Mouse (Mus musculus) stomach, embryonic 14.5 days (tissue): ENCODE measurements around the gene Urb2. TPM values are rescaled to one million over a fixed set of nuclear protein-coding genes. Genes with fewer than 3 reads are reported as not detected.
A peak's percentile ranks its signal among the peaks of the same experiment; 100 is the strongest.

Experiments
- ATAC-seq: fragments of 200-750 bp; cut with Nextera tagmentation; 2 replicates; pipeline ENCODE4 v1.8.0; 2017; ENCODE audit warnings: low read depth, moderate TSS enrichment; ENCODE audit not compliant: insufficient number of reproducible peaks, insufficient read depth, low FRiP score
- H3K27ac ChIP-seq: fragments of 300-500 bp; sonication (generic); 2 replicates; pipeline ENCODE4 v1.5.1; 2014; ENCODE audit warnings: mild to moderate bottlenecking, low read length, moderate library complexity, mixed read lengths
- H3K27me3 ChIP-seq: fragments of 300-500 bp; sonication (generic); 2 replicates; pipeline ENCODE4 v1.6.1; 2014; ENCODE audit warnings: low read length, control low read depth, mixed read lengths; ENCODE audit not compliant: control insufficient read depth, insufficient read depth
- H3K36me3 ChIP-seq: fragments of 300-500 bp; sonication (generic); 2 replicates; pipeline ENCODE4 v1.6.1; 2014; ENCODE audit warnings: mild to moderate bottlenecking, control low read depth, low read length, moderate library complexity, mixed read lengths; ENCODE audit not compliant: control insufficient read depth, insufficient read depth
- H3K4me1 ChIP-seq: fragments of 300-500 bp; sonication (generic); 2 replicates; pipeline ENCODE4 v1.6.1; 2014; ENCODE audit warnings: low read length, control low read depth, mixed read lengths; ENCODE audit not compliant: control insufficient read depth, insufficient read depth
- H3K4me2 ChIP-seq: fragments of 300-500 bp; sonication (generic); replicated peaks from 2 replicates; pipeline ENCODE4 v1.6.1; 2014; ENCODE audit warnings: low read depth, low read length, control low read depth
- H3K4me3 ChIP-seq: fragments of 300-500 bp; sonication (generic); 2 replicates; pipeline ENCODE4 v1.5.1; 2014; ENCODE audit warnings: low read depth, low read length, control low read depth
- H3K9ac ChIP-seq: fragments of 300-500 bp; sonication (generic); replicated peaks from 2 replicates; pipeline ENCODE4 v1.6.1; 2014; ENCODE audit warnings: low read depth, mild to moderate bottlenecking, control low read depth, low read length, moderate library complexity, mixed read lengths
- H3K9me3 ChIP-seq: fragments of 300-500 bp; sonication (generic); 2 replicates; pipeline ENCODE4 v1.6.1; 2016; ENCODE audit warnings: low read depth, low read length, control low read depth; ENCODE audit not compliant: control insufficient read depth
- WGBS: fragments of 180-500 bp; shearing (Covaris S2); extraction: QIAGEN DNeasy Blood & Tissue Kit; methylation state at CpG from one replicate; pipeline ENCODE4 v1.1.7; 2014; 5-methylcytosine and 5-hydroxymethylcytosine counted together
- polyA plus RNA-seq: library from polyadenylated mRNA; unstranded; fragments of >200 nt; fragmentation: Nextera tagmentation; extraction: Ambion mirVana; gene quantifications from 2 replicates; pipeline ENCODE4 v1.2.1, GENCODE M21; 2014

Urb2 gene
- 7.3 and 8.0 TPM in 2 replicates for polyA plus RNA-seq

- Histone ChIP-seq H3K9ac (peak within 1 kb of the TSS; percentile 87), H3K27me3 (no peaks in the 10 kb centered on the region), H3K4me3 (peak within 1 kb of the TSS; percentile 86), H3K4me2 (peak within 1 kb of the TSS; percentile 79), H3K36me3 (peaks cover 4% of the 10 kb centered on the region), H3K9me3 (no peaks in the 10 kb centered on the region), H3K4me1 (peaks cover 19% of the 10 kb centered on the region), H3K27ac (peak within 1 kb of the TSS; percentile 88)
- peak; percentile 92 for ATAC-seq
- under 1% methylated on average over 57 of the region's 74 CpGs for WGBS
These were observed at the start of gene Urb2, which contains the start of gene Taf5l for GRCm38 (mm10) chr8:124021237-124022227. Urb2 (plus strand) TSS chr8:124021508. Taf5l (minus strand) TSS chr8:124021397.

- H3K9me3 ChIP-seq = no peaks in the 10 kb centered on the region
- H3K27ac ChIP-seq = no peak overlapping the region
- no peak for ATAC-seq
- H3K4me3 ChIP-seq = no peak overlapping the region
- H3K4me1 ChIP-seq = peaks cover 3% of the 10 kb centered on the region; the same call in 1 of the 2 replicates
- WGBS = 89% methylated on average over 1 of the region's 1 CpGs
- no peaks in the 10 kb centered on the region for H3K27me3 ChIP-seq
- H3K9ac ChIP-seq = no peak overlapping the region
- H3K4me2 ChIP-seq = no peak overlapping the region
- no peaks in the 10 kb centered on the region for H3K36me3 ChIP-seq
These were observed 47.8 kb upstream of the Urb2 start for GRCm38 (mm10) chr8:123973495-123973894.

GRCm38 (mm10) chr8:123977499-123977898, 43.8 kb upstream of the Urb2 start:
- H3K27ac ChIP-seq = no peak overlapping the region
- no peak overlapping the region for H3K4me3 ChIP-seq
- ATAC-seq = no peak
- H3K9ac ChIP-seq = no peak overlapping the region
- no peak overlapping the region for H3K4me2 ChIP-seq
- H3K4me1 ChIP-seq = peaks cover 20% of the 10 kb centered on the region
- H3K27me3 ChIP-seq = no peaks in the 10 kb centered on the region
- no peaks in the 10 kb centered on the region for H3K9me3 ChIP-seq
- no peaks in the 10 kb centered on the region for H3K36me3 ChIP-seq
- WGBS = 90% methylated on average over 4 of the region's 4 CpGs

- 32% methylated on average over 14 of the region's 14 CpGs for WGBS
- ATAC-seq = no peak
- no peaks in the 10 kb centered on the region for H3K27me3 ChIP-seq
- H3K27ac ChIP-seq = peak overlapping the region; percentile 68
- no peaks in the 10 kb centered on the region for H3K36me3 ChIP-seq
- H3K4me2 ChIP-seq = peak overlapping the region; percentile 25
- no peaks in the 10 kb centered on the region for H3K9me3 ChIP-seq
- H3K4me3 ChIP-seq = no peak overlapping the region
- H3K4me1 ChIP-seq = peaks cover 20% of the 10 kb centered on the region
- H3K9ac ChIP-seq = no peak overlapping the region
These were observed 43.0 kb upstream of the Urb2 start for GRCm38 (mm10) chr8:123978166-123978838.

GRCm38 (mm10) chr8:123978926-123979325, 42.4 kb upstream of the Urb2 start:
- WGBS = 62% methylated on average over 8 of the region's 8 CpGs
- ATAC-seq = peak; percentile 68; the same call in 1 of the 2 replicates
- Histone ChIP-seq H3K4me2 (peak overlapping the region; percentile 25), H3K36me3 (no peaks in the 10 kb centered on the region), H3K27me3 (no peaks in the 10 kb centered on the region), H3K4me1 (peaks cover 20% of the 10 kb centered on the region), H3K27ac (peak overlapping the region; percentile 68), H3K4me3 (no peak overlapping the region), H3K9ac (no peak overlapping the region), H3K9me3 (no peaks in the 10 kb centered on the region)

- Histone ChIP-seq H3K27ac (no peak overlapping the region), H3K9me3 (no peaks in the 10 kb centered on the region), H3K4me1 (peaks cover 20% of the 10 kb centered on the region), H3K9ac (no peak overlapping the region), H3K4me3 (no peak overlapping the region; the same call in 1 of the 2 replicates), H3K27me3 (no peaks in the 10 kb centered on the region), H3K36me3 (no peaks in the 10 kb centered on the region), H3K4me2 (0 out of 2 replicates have a peak overlapping the region, but pooled peaks have one; percentile 12)
- no peak for ATAC-seq
- WGBS = 69% methylated on average over 4 of the region's 4 CpGs
These were observed 41.1 kb upstream of the Urb2 start for GRCm38 (mm10) chr8:123980239-123980638.

- WGBS = 37% methylated on average over 4 of the region's 4 CpGs
- H3K9ac ChIP-seq = no peak overlapping the region
- H3K4me1 ChIP-seq = peaks cover 20% of the 10 kb centered on the region
- H3K27me3 ChIP-seq = no peaks in the 10 kb centered on the region
- peak overlapping the region; percentile 82 for H3K4me3 ChIP-seq
- peak overlapping the region; percentile 96 for H3K4me2 ChIP-seq
- H3K9me3 ChIP-seq = no peaks in the 10 kb centered on the region
- ATAC-seq = no peak
- no peak overlapping the region for H3K27ac ChIP-seq
- H3K36me3 ChIP-seq = no peaks in the 10 kb centered on the region
These were observed 39.6 kb upstream of the Urb2 start for GRCm38 (mm10) chr8:123981674-123982073.

- Histone ChIP-seq H3K9ac (peak overlapping the region; percentile 83), H3K27me3 (no peaks in the 10 kb centered on the region), H3K27ac (peak overlapping the region; percentile 91; the same call in 1 of the 2 replicates), H3K4me2 (peak overlapping the region; percentile 96), H3K36me3 (no peaks in the 10 kb centered on the region), H3K4me3 (peak overlapping the region; percentile 82), H3K4me1 (peaks cover 20% of the 10 kb centered on the region), H3K9me3 (no peaks in the 10 kb centered on the region)
- ATAC-seq = peak; percentile 4; the same call in 1 of the 2 replicates
- under 1% methylated on average over 48 of the region's 48 CpGs for WGBS
These were observed 39.0 kb upstream of the Urb2 start for GRCm38 (mm10) chr8:123982291-123982793.
